Mouse (Mus musculus) thymus, adult 2 months (tissue): ENCODE data around the gene Bpgm. TPM values are rescaled to one million over a fixed set of nuclear protein-coding genes. Genes with fewer than 3 reads are reported as not detected.

ENCODE experiments used
- DNase-seq: peaks from one replicate; pipeline ENCODE4 v3.0.0; 2021
- H3K27ac ChIP-seq: fragments of 200-500 bp; 2 replicates; pipeline ENCODE4 v1.5.1; 2012; ENCODE audit warnings: low read length, control low read depth; ENCODE audit not compliant: control insufficient read depth, insufficient read depth
- H3K27me3 ChIP-seq: fragments of 200-500 bp; 2 replicates; pipeline ENCODE4 v1.6.1; 2012; ENCODE audit warnings: mild to moderate bottlenecking, low read length, moderate library complexity, mixed read lengths; ENCODE audit not compliant: control insufficient read depth, insufficient read depth
- H3K36me3 ChIP-seq: fragments of 200-500 bp; 2 replicates; pipeline ENCODE4 v1.6.1; 2012; ENCODE audit warnings: mild to moderate bottlenecking, low read length, moderate library complexity; ENCODE audit not compliant: control insufficient read depth, insufficient read depth
- H3K4me1 ChIP-seq: fragments of 200-500 bp; replicated peaks from 2 replicates; pipeline ENCODE4 v1.6.1; 2012; ENCODE audit warnings: low read length; ENCODE audit not compliant: control insufficient read depth, insufficient read depth
- H3K4me3 ChIP-seq: fragments of 200-500 bp; 2 replicates; pipeline ENCODE4 v1.5.1; 2012; ENCODE audit warnings: mild to moderate bottlenecking, low read length, control low read depth, moderate library complexity; ENCODE audit not compliant: control insufficient read depth, insufficient read depth
- CTCF ChIP-seq: fragments of 200-500 bp; IDR thresholded peaks from 2 replicates; pipeline ENCODE4 v1.5.1; 2012; ENCODE audit warnings: mild to moderate bottlenecking, control low read depth, low read length, moderate library complexity, borderline replicate concordance; ENCODE audit not compliant: control insufficient read depth, poor library complexity, insufficient read depth; ENCODE audit errors: extremely low read depth
- POLR2A ChIP-seq: fragments of 200-500 bp; IDR thresholded peaks from 2 replicates; pipeline ENCODE4 v1.6.1; 2012; ENCODE audit warnings: mild to moderate bottlenecking, low read length, control low read depth, moderate library complexity; ENCODE audit not compliant: control insufficient read depth, poor library complexity, insufficient read depth; ENCODE audit errors: extremely low read depth
- WGBS: fragments of 180-500 bp; shearing (Covaris S2); methylation state at CpG from one replicate; pipeline ENCODE4 v1.1.7; 2018; 5-methylcytosine and 5-hydroxymethylcytosine counted together
- polyA plus RNA-seq: library from polyadenylated mRNA; depleted of rRNA; stranded (reverse); fragments of >200 nt; gene quantifications from 2 replicates; pipeline ENCODE4 v1.2.3, GENCODE M21; 2012

The Bpgm gene
- polyA plus RNA-seq, 1 experiment: 19.6 TPM

DNA sequence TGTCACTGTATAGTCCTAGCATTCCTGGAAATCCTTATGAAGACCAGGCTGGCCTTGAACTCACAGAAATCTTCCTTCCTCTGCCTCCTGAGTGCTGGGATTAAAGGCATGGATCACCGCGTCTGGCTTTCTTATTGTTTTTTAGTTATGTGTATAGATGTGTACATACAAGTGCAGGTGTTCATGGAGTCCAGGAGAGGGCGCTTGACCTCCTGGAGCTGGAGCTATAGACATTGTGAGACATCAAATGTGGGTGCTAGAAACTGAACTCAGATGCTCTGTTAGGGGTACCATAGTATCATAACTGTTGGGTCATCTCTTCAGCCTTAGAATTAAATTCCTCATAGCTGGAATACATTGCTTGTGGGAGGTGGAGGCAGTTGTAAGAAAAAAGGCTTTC lies 2.0 kb upstream of the Bpgm start:
- 79% methylated on average over 3 of the region's 3 CpGs for WGBS
- no peak for DNase-seq
- no peak overlapping the region for H3K4me3 ChIP-seq
- H3K27ac ChIP-seq: no peak overlapping the region
- no peaks in the 10 kb centered on the region for H3K36me3 ChIP-seq
- TF ChIP-seq POLR2A: no peak
- no peak for TF ChIP-seq CTCF
- H3K4me1 ChIP-seq: peaks cover 9% of the 10 kb centered on the region; the same call in 1 of the 2 replicates
- no peaks in the 10 kb centered on the region for H3K27me3 ChIP-seq

DNA sequence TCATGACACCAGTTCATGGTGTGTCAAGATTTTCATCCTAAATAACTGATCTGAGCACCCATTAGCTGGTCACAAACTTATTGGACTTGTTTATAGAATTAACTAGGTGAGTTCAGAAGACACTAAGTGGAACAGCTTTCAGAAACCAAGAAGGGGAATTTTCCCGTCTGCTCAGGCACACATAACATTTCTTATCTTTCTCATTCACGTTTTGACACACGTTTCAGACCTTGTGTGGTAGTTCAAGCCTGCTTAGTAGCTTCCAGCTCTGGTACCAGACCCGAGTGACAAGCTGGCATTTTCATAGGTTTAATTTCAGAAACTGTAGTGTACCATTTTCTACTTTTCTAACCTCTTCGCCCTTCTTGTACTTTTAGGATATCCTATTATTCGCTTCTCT lies 616 bp upstream of the Bpgm start:
- TF ChIP-seq CTCF: no peak
- TF ChIP-seq POLR2A: no peak
- Histone ChIP-seq H3K4me3 (no peak overlapping the region), H3K27ac (no peak overlapping the region; the same call in 1 of the 2 replicates), H3K4me1 (peaks cover 9% of the 10 kb centered on the region; the same call in 1 of the 2 replicates), H3K27me3 (no peaks in the 10 kb centered on the region), H3K36me3 (no peaks in the 10 kb centered on the region)
- no peak for DNase-seq
- 12% methylated on average over 6 of the region's 6 CpGs for WGBS

- 97% methylated on average over 7 of the region's 7 CpGs for WGBS
- DNase-seq: no peak
- Histone ChIP-seq H3K27me3 (no peaks in the 10 kb centered on the region), H3K36me3 (no peaks in the 10 kb centered on the region), H3K27ac (no peak overlapping the region), H3K4me3 (no peak overlapping the region), H3K4me1 (peaks cover 12% of the 10 kb centered on the region; the same call in 1 of the 2 replicates)
- TF ChIP-seq POLR2A (no peak), CTCF (no peak)
Observed at GRCm38 (mm10) chr6:34478036-34478435, 2.0 kb downstream of the Bpgm start.

DNA sequence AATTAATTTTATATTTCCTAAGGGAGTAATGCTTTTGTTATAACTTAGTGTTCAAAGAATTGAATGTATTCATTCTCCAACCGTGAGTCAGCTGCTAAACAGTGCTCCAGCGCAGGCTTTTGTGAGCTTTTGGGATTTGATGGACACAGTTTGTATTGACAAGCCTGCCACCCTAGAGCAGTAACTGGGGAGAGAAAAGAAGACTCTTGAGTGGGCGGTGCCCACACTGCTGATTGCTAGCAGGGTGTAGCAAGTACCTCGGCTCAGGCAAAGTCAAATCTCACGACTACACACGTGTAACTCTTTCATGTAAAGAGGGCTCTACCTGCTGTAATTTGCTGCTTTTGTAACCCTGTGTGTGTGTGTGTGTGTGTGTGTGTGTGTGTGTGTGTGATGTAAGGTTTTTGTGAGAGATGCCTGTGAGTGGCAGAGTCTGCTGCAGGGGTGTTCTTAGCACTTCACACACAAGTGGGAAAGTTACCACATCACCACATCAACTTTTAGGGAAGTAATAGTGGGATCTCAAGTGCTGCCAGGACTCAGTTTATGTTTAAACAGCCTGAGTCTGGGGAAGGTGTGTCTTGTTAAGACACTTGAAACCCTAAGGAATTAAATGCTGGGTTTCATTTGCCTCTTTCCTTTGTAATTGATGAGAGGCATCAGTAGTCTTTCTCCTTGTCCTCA lies 2.8 kb downstream of the Bpgm start:
- DNase-seq: no peak
- TF ChIP-seq POLR2A (no peak), CTCF (no peak)
- Histone ChIP-seq H3K4me3 (no peak overlapping the region), H3K4me1 (peaks cover 12% of the 10 kb centered on the region; the same call in 1 of the 2 replicates), H3K36me3 (no peaks in the 10 kb centered on the region), H3K27me3 (no peaks in the 10 kb centered on the region), H3K27ac (no peak overlapping the region)
- WGBS: 80% methylated on average over 6 of the region's 6 CpGs

- DNase-seq: no peak
- 71% methylated on average over 8 of the region's 8 CpGs for WGBS
- peaks cover 12% of the 10 kb centered on the region; the same call in 1 of the 2 replicates for H3K4me1 ChIP-seq
Observed at GRCm38 (mm10) chr6:34479531-34479930, 3.5 kb downstream of the Bpgm start.

DNA sequence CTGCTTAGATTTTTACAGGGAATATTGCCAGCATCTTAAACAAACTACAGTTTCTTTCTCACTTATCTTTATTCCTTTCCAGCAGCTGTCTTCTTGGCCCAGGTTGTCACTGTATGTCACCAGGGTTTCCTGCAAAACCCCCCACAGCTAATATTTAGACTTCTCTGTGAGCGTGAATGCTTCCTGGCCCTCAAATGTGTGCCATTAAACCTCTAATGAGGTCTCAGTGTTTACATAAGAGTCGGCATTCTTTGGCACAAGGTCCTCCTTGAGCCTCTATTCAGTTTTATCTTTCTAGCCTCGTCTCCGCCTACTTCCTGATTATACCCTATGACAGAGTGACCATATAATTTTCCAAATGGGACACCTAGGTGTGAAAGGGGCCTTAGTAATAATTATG lies 4.7 kb downstream of the Bpgm start:
- H3K4me1 ChIP-seq: peaks cover 12% of the 10 kb centered on the region; the same call in 1 of the 2 replicates

More at GRCm38 (mm10) chr6:34479531-34479930, 3.5 kb downstream of the Bpgm start:
- H3K4me3 ChIP-seq: no peak overlapping the region
- H3K36me3 ChIP-seq: no peaks in the 10 kb centered on the region
- no peaks in the 10 kb centered on the region for H3K27me3 ChIP-seq
- TF ChIP-seq CTCF (no peak), POLR2A (no peak)
- H3K27ac ChIP-seq: no peak overlapping the region

More for the DNA sequence above, 4.7 kb downstream of the Bpgm start:
- Histone ChIP-seq H3K4me3 (no peak overlapping the region), H3K27me3 (no peaks in the 10 kb centered on the region), H3K36me3 (no peaks in the 10 kb centered on the region), H3K27ac (no peak overlapping the region)
- 79% methylated on average over 4 of the region's 4 CpGs for WGBS
- DNase-seq: no peak
- TF ChIP-seq POLR2A (no peak), CTCF (no peak)
